Mouse (Mus musculus): ENCODE data around the gene Vac14.

- TF ChIP-seq CTCF (IDR thresholded peaks at IDR 0.05; ENCODE audit: low read depth, low read length) (no peak), POLR2A (IDR thresholded peaks at IDR 0.05; ENCODE audit: insufficient read depth, low read length) (no peak)
These were observed 120.3 kb downstream of the Vac14 start for GRCm38 (mm10) chr8:110738591-110739195.

Data from ES-Bruce4 (cell line).